Mouse (Mus musculus) brown adipose tissue, adult 24 weeks (tissue): ENCODE data around the gene Chdh. TPM values are rescaled to one million over a fixed set of nuclear protein-coding genes. Genes with fewer than 3 reads are reported as not detected.

Experiments
- H3K27ac ChIP-seq: fragments of 200-500 bp; replicated peaks from 2 replicates; pipeline ENCODE4 v1.5.1; 2012; ENCODE audit warnings: low read depth, mild to moderate bottlenecking, low read length
- H3K4me1 ChIP-seq: fragments of 200-500 bp; 2 replicates; pipeline ENCODE4 v1.6.1; 2012; ENCODE audit warnings: low read length, mixed read lengths; ENCODE audit not compliant: control insufficient read depth, insufficient read depth, insufficient read length
- H3K4me3 ChIP-seq: fragments of 200-500 bp; 2 replicates; pipeline ENCODE4 v1.5.1; 2012; ENCODE audit warnings: low read depth, mild to moderate bottlenecking, low read length, moderate library complexity; ENCODE audit not compliant: insufficient read depth
- polyA plus RNA-seq: library from polyadenylated mRNA; stranded (reverse); fragments of >200 nt; gene quantifications from 2 replicates; pipeline ENCODE4 v1.2.4, GENCODE M21; 2012; ENCODE audit not compliant: missing spikeins, insufficient read depth, insufficient read length

Chdh gene
- polyA plus RNA-seq, 1 experiment = 28.5 TPM

- no peak overlapping the region for H3K27ac ChIP-seq
- no peak overlapping the region for H3K4me3 ChIP-seq
- H3K4me1 ChIP-seq = no peaks in the 10 kb centered on the region
Measured at GRCm38 (mm10) chr14:30066752-30067151, 57.9 kb downstream of the Chdh start.

GRCm38 (mm10) chr14:30068566-30068965 lies 59.7 kb downstream of the Chdh start:
- H3K4me1 ChIP-seq = no peaks in the 10 kb centered on the region
- H3K4me3 ChIP-seq = no peak overlapping the region
- no peak overlapping the region for H3K27ac ChIP-seq

GRCm38 (mm10) chr14:30075268-30075887 lies 66.6 kb downstream of the Chdh start:
- Histone ChIP-seq H3K4me3 (no peak overlapping the region), H3K4me1 (no peaks in the 10 kb centered on the region), H3K27ac (no peak overlapping the region)

GRCm38 (mm10) chr14:30078115-30078808 lies 69.4 kb downstream of the Chdh start:
- H3K4me1 ChIP-seq = no peaks in the 10 kb centered on the region
- H3K27ac ChIP-seq = no peak overlapping the region
- H3K4me3 ChIP-seq = no peak overlapping the region

- no peak overlapping the region for H3K27ac ChIP-seq
- H3K4me1 ChIP-seq = no peaks in the 10 kb centered on the region
- no peak overlapping the region for H3K4me3 ChIP-seq
Measured at GRCm38 (mm10) chr14:30079729-30080128, 70.9 kb downstream of the Chdh start.

Other genes with a start within 250 kb of the Chdh start
- 242 and 250 TPM in 2 replicates for gene Selenok, start 40.7 kb upstream of the Chdh start, polyA plus RNA-seq
- gene Actr8, start 30.7 kb upstream of the Chdh start, polyA plus RNA-seq = 22.8 and 29.2 TPM in 2 replicates
- gene Il17rb, start 127 bp upstream of the Chdh start, polyA plus RNA-seq = 1.1 and 1.8 TPM in 2 replicates